Mouse (Mus musculus): ENCODE results near the gene Dio3.

DNA sequence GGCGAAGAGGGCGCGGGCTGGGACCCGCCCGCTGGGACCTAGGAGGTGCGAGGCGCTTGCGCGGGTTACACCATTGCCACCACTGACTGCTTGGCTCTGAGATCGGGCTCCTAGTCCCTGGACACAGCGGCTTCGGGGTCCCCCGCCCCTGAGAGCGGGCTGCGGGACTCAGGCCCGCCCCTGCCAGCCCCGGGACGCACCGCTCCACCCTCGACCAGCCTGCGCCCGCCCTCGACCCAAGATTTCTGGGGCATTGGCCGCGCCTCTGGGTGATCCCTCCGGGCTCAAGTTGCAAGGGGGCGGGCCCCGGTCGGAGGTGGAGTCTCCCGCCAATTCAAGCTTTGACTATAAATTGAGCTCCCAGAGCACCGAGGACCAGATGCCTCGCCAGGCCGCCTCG lies at the start of gene Dio3:
- TF ChIP-seq POLR2A (IDR thresholded peaks at IDR 0.05; ENCODE audit: control insufficient read depth, extremely low read depth, insufficient read depth, low read length, poor library complexity) (no peak), CTCF (IDR thresholded peaks at IDR 0.05; ENCODE audit: borderline replicate concordance, control insufficient read depth, extremely low read depth, insufficient read depth, low read length, poor library complexity) (no peak)

All from thymus, adult 2 months (tissue).